ENCODE assay signal across 24 mouse cellular contexts in the genomic region with DNA sequence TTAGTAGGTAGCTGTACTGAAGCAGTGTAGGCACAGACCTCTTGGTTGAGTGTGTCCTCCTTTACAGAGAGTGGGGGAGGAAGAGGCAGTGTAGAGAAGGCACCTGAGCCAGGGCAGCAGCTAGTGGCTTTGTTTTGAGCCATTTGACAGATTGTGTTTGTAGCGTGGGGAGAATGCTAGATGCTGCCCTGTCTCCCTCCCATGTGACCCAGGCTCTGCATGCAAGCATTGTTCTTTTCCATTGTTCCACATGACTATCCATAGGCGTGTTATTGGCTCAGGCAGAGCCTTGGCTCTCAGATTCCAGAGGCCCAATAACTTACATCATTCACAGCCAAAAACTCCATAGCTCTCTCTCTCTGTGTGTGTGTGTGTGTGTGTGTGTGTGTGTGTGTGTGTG. TPM values are rescaled to one million over a fixed set of nuclear protein-coding genes. Genes with fewer than 3 reads are reported as not detected.
DNase-seq lines count a peak whose midpoint lies in the region; ATAC-seq lines count a peak whose summit lies in the region.
"Had no signal": no experiment of that assay in that cellular context is flagged by ENCODE, and none has a peak within 500 bp of the region (broad histone marks: within the 10 kb centered on the region; RNA-seq: fewer than 3 reads in every experiment).

No protein-coding gene starts in this region.

- peaks cover 36% of the 10 kb centered on the region for H3K4me1 ChIP-seq in midbrain, embryonic 10.5 days
- H3K4me1 ChIP-seq in midbrain, embryonic 15.5 days, result no peaks in the 10 kb centered on the region
- H3K4me1 ChIP-seq: stomach, embryonic 15.5 days had no signal

- H3K27ac ChIP-seq in midbrain, embryonic 10.5 days (replicated peaks), result 0 out of 2 replicates have a peak overlapping the region, but pooled peaks have one; percentile 23
- H3K27ac ChIP-seq in midbrain, embryonic 15.5 days, result no peak overlapping the region
- H3K27ac ChIP-seq: forebrain, embryonic 12.5 days; stomach, embryonic 15.5 days had no signal

- H3K9ac ChIP-seq in midbrain, embryonic 15.5 days, result no peak overlapping the region
- H3K9ac ChIP-seq: forebrain, embryonic 12.5 days; heart, embryonic 12.5 days; liver, postnatal 0 days; stomach, embryonic 15.5 days had no signal

- peak; percentile 42 for DNase-seq in heart, adult 11 months
- DNase-seq in heart, postnatal 10 days, result no peak
- DNase-seq in midbrain, embryonic 10.5 days (ENCODE audit: low spot score), result no peak
- DNase-seq in cerebellum, adult 8-10 months, result peak; percentile 18
- peak; percentile 53 for DNase-seq in retina, embryonic 14.5 days (ENCODE audit: low spot score)
- DNase-seq: adrenal gland, postnatal 25 days; embryo, embryonic 11 days; gastrocnemius, postnatal 36 days; heart, postnatal 4 days; kidney, postnatal 14 days; layer of hippocampus, adult 9-11 months; liver; liver, postnatal 0 days; lung, postnatal 14 days; right cerebral cortex, postnatal 14 days; thymus, adult 2 months had no signal

- no peaks in the 10 kb centered on the region for H3K9me3 ChIP-seq in midbrain, embryonic 10.5 days (replicated peaks)
- no peaks in the 10 kb centered on the region for H3K9me3 ChIP-seq in midbrain, embryonic 15.5 days
- H3K9me3 ChIP-seq: forebrain, embryonic 12.5 days; heart, embryonic 12.5 days; stomach, embryonic 15.5 days had no signal

- no peak overlapping the region for H3K4me2 ChIP-seq in midbrain, embryonic 15.5 days
- H3K4me2 ChIP-seq: forebrain, embryonic 12.5 days; heart, embryonic 12.5 days; stomach, embryonic 15.5 days had no signal

- ATAC-seq in midbrain, embryonic 15.5 days (replicated peaks), result no peak
- no peak for ATAC-seq in megakaryocyte, adult 5-6 weeks (ENCODE audit: poor library complexity, severe bottlenecking)
- ATAC-seq: activated CD4-positive, CD25-positive, alpha-beta regulatory T cell, adult 4 months; intestine, embryonic 16.5 days; liver, postnatal 0 days; Patski had no signal

- H3K27me3 ChIP-seq in midbrain, embryonic 10.5 days (ENCODE audit: low read depth, poor library complexity, severe bottlenecking), result no peaks in the 10 kb centered on the region
- H3K27me3 ChIP-seq in midbrain, embryonic 15.5 days (replicated peaks), result no peaks in the 10 kb centered on the region
- H3K27me3 ChIP-seq: forebrain, embryonic 12.5 days; heart, embryonic 12.5 days; stomach, embryonic 15.5 days had no signal

- H3K4me3 ChIP-seq in midbrain, embryonic 10.5 days, result no peak overlapping the region
- H3K4me3 ChIP-seq in midbrain, embryonic 15.5 days, result no peak overlapping the region
- H3K4me3 ChIP-seq: forebrain, embryonic 12.5 days; heart, embryonic 12.5 days; stomach, embryonic 15.5 days had no signal

- intact Hi-C loops in heart, postnatal 10 days (cut with DNase I), result no loop called here

- 36% methylated on average over 2 of the region's 2 CpGs for WGBS in midbrain, embryonic 10.5 days
- 30% methylated on average over 2 of the region's 2 CpGs for WGBS in midbrain, embryonic 15.5 days

- H3K36me3 ChIP-seq in midbrain, embryonic 10.5 days, result peaks cover 4% of the 10 kb centered on the region; the same call in 1 of the 2 replicates
- H3K36me3 ChIP-seq in midbrain, embryonic 15.5 days (replicated peaks), result no peaks in the 10 kb centered on the region
- H3K36me3 ChIP-seq: forebrain, embryonic 12.5 days; heart, embryonic 12.5 days; stomach, embryonic 15.5 days had no signal

RNA-seq across cellular contexts. Expression of a gene that starts 49.7 kb away (rescaled TPM):
- 10 to 100 TPM; 14.7 to 17.1 TPM for total RNA-seq in heart, postnatal 10 days (2021)
- polyA plus RNA-seq in midbrain, embryonic 10.5 days (2016; fragmentation: Nextera tagmentation; extraction: Ambion mirVana), result 12.9 and 17.5 TPM in 2 replicates
- polyA plus RNA-seq in midbrain, embryonic 15.5 days (2015; fragmentation: Nextera tagmentation; extraction: Ambion mirVana), result 68.0 and 73.9 TPM in 2 replicates
- 12.5 and 20.3 TPM in 2 replicates for total RNA-seq in megakaryocyte, adult 5-6 weeks (2015)
- 12.6 and 20.2 TPM in 2 replicates for total RNA-seq in megakaryocyte, adult 5-6 weeks (2017)

Comparison
In these comparisons a context has a peak if more than half of its experiments do, and no peak if none do; other contexts are left out.
1. DNase-seq: peak in heart, adult 11 months (single experiment), cerebellum, adult 8-10 months (single experiment) and retina, embryonic 14.5 days (single experiment); none in heart, postnatal 10 days (0 of 2) and midbrain, embryonic 10.5 days (single experiment).